Mouse (Mus musculus) layer of hippocampus, adult 2 months (tissue): ENCODE results near the gene Slc5a10. TPM values are rescaled to one million over a fixed set of nuclear protein-coding genes. Genes with fewer than 3 reads are reported as not detected.

ENCODE experiments used
- DNase-seq, 2 experiments: peaks; one replicate each; pipeline ENCODE4 v3.0.0; 2022; ENCODE audit warnings: low spot score in 2 of 2
- H3K27ac ChIP-seq: fragments of 200-600 bp; 2 replicates; pipeline ENCODE4 v1.8.1; 2022
- H3K4me3 ChIP-seq: fragments of 200-600 bp; 2 replicates; pipeline ENCODE4 v1.8.1; 2022; ENCODE audit warnings: mild to moderate bottlenecking
- CTCF ChIP-seq: fragments of 200-600 bp; conservative IDR thresholded peaks from 2 replicates; pipeline ENCODE4 v1.8.1; 2022; ENCODE audit warnings: antibody characterized with exemption, mild to moderate bottlenecking, moderate library complexity
- total RNA-seq, 2 experiments: library from RNA; stranded (reverse); gene quantifications; 2 replicates each; pipeline ENCODE4 v1.2.3; 2021

Slc5a10 gene
- total RNA-seq, 2 experiments from 2014 or later, result 0.31 to 0.47 TPM

DNA sequence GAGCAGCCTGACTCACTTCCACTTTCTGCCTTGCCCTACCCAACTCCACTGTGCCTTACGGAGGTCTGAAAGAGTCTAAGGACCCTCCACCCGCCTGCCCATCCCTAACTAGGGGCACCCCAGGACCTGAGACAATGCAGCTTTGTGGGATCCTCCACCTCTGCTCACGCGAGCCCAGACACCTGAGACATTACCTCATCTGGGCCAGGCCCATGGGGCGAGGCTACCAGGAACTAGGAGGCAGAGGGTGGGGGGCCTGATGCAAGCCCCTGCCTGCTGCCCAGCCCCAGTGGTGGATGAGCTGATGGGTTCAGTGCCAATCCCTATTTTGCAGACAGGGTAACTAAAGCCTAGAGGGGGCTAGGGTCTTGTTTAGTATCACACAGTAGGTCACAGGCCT lies 21.2 kb downstream of the Slc5a10 start:
- TF ChIP-seq CTCF, result no peak
- DNase-seq, result no peak
- H3K27ac ChIP-seq, result no peak overlapping the region
- no peak overlapping the region for H3K4me3 ChIP-seq

DNA sequence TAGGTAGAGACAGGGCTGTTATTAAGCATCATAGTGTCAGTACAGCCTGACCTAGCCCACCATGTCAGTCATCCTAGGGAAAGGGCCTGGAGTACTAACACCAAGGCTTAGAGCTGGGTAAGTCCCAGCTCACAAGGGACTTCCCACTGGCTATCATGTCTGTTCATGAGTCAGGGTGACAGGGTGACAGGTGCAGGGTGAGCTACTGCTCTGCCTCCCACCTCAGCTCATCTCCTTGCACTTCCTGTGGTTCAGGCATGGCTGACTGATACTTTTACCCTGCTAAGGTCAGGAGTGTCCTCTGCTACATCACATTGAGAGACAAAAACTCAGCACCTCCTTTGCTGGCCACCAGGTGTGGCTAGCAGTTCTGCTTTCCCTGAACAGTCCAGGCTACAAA lies 21.8 kb downstream of the Slc5a10 start:
- no peak for TF ChIP-seq CTCF
- H3K27ac ChIP-seq, result no peak overlapping the region
- H3K4me3 ChIP-seq, result no peak overlapping the region
- DNase-seq, result no peak

DNA sequence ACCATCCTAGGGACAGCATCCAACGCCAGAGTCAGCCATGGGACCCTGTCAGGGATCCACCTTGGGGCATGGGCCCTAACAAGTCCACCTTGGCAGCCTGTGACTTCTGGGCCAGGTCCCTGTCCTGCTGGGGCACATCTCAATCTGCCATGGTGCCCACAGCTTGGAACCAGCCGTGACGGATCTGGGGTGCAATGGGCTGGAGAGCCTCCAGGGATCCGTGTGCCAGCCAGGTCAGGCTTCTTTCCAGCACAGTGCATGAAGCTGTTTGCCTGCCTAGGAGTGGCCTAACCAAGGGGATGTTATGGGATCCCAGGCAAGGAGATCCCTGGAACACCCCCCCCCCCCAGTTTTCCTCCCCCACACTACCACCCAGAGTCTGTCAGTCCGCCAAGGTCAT lies 27.6 kb downstream of the Slc5a10 start:
- DNase-seq, result no peak
- Histone ChIP-seq H3K4me3 (no peak overlapping the region), H3K27ac (no peak overlapping the region)
- TF ChIP-seq CTCF, result no peak

DNA sequence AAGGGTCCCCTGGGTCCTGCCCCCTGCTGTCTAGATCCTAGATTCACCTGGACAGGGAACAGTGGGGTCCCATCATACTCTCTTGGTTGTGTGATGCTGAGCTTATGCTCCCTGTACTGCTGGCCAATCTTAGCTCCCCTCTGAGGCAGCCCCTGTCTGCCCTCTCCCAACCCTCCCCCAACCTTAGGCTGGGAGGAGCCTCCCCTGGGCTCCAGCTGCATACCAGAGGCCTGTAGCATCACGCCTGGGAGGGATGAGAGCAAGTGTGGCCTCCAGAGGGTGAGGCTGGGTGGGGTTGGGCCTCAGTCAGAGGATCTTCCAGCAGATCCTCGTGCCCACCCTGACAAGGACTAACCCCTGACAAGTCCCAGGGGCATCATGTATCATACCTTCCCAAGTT lies 33.0 kb downstream of the Slc5a10 start:
- DNase-seq, result no peak
- no peak for TF ChIP-seq CTCF

DNA sequence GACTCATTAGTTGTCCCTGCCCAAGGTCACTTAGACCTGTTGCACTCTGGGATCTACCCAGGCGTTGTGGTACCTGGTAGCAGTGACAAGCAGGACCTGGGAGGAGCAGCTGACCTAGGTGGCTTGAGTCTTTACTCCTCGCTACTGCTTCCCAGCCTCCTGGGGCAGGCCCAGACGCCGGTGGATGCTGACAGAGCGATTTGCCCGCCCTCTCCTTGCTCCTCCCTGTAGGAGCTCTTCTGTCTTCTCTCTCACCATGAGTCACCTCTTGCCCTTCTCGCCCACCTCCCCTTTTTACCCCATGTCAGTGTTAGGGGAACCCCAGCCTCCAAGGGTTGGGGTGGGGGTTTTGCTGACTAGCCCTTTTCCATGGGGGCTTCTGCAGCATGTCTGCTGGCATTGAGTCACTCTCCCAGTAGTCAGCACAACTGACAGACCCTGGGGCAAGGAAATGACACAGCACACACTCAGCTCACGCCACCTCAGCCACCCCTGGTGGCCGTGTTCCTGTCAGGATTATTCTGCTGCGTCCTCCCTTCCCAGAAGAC lies 33.6 kb downstream of the Slc5a10 start:
- H3K27ac ChIP-seq, result no peak overlapping the region
- TF ChIP-seq CTCF, result no peak
- no peak for DNase-seq
- no peak overlapping the region for H3K4me3 ChIP-seq

More for the DNA sequence above, 33.0 kb downstream of the Slc5a10 start:
- Histone ChIP-seq H3K27ac (no peak overlapping the region), H3K4me3 (no peak overlapping the region)

DNA sequence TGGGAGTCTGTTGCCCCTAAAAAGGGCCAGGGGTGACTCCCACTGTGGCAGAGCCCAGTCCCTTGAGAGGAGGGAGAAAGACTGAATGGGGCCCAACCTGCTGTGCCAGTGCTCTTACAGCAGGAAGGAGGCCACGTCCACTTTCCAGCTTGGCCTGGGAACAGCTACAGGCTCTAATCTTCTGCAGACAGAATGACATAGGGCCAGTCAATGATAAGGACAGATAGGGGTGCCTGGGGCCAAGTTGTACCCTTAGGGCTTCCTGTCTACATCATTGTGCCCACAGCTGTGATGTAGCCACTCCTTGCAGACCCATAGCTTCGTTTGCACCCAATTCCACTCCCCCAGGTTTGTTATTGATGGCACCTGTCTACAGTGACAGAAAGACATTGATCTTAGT lies 34.5 kb downstream of the Slc5a10 start:
- Histone ChIP-seq H3K27ac (no peak overlapping the region), H3K4me3 (no peak overlapping the region)
- no peak for TF ChIP-seq CTCF
- no peak for DNase-seq

DNA sequence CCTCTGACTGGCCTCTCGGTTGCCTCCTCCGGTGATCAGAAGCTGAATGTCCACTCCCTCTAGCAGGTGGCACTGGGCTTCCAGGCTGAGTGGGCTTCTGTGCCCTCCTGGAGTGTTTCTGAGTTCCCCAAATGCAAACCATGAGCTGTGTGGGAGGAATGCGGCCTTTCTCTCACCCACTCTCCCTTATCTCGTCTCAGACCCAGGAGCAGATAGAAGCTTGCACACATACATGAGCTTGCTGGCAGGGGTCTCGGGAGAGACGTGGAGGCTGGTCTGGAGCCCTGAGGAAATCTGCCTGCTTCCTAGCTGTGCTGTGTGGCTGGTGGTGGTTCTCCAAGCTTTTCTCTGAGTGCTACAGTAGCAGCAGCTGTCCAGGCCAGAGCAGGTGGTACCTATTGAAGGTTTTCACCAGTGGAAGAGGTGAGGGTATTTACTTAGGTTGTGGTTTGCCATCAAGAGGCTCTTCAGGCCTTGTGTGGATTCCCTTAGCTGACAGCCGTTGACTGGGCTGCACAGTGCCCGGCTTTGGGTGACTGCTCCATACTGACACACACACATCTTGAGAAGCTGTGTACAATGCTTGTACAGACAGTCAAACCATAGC lies 35.4 kb downstream of the Slc5a10 start:
- Histone ChIP-seq H3K27ac (no peak overlapping the region), H3K4me3 (no peak overlapping the region)
- no peak for DNase-seq
- TF ChIP-seq CTCF, result no peak

DNA sequence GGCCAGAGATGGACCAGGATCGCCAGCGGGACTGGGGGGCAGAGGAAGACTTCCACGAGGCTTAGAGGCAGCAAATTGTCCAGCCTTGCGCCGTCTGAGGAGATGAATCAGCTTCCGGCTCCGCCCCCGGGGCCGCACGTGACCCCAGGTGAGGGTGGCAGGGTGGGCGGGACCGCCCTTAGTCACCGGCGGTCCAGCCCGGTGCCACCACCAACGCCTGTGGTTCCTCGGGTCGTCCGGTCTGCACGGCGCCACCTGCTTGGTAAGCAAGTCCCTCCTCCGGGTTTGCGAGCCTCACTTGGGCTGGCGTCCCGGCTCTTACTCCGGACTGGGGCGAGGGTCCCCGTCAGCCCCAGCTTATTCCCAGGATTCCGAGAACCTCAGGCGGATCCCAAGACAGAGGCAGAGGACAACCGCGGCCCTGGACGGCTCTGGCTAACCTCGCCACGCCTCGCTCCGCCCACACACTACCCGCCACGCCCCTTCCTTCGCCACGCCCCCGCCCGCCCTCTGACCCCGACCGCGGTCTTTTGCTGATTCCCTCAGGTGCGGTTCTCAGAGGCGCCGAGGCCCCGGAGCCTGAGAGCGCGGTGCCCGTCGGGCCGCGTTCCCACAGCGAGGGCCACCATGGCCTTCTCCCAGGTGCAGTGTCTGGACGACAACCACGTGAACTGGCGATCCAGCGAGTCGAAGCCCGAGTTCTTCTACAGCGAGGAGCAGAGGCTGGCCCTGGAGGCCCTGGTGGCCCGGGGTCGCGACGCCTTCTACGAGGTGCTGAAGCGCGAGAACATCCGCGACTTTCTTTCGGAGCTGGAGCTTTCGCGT lies 36.5 kb downstream of the Slc5a10 start, which contains the start of gene Fam83g:
Gene Fam83g (plus strand): TSS at position 185 of the 825 bp plus-strand sequence.
- Histone ChIP-seq H3K4me3 (peak within 1 kb of the TSS; percentile 39), H3K27ac (no peak within 1 kb of the TSS)
- no peak for DNase-seq
- TF ChIP-seq CTCF, result no peak

DNA sequence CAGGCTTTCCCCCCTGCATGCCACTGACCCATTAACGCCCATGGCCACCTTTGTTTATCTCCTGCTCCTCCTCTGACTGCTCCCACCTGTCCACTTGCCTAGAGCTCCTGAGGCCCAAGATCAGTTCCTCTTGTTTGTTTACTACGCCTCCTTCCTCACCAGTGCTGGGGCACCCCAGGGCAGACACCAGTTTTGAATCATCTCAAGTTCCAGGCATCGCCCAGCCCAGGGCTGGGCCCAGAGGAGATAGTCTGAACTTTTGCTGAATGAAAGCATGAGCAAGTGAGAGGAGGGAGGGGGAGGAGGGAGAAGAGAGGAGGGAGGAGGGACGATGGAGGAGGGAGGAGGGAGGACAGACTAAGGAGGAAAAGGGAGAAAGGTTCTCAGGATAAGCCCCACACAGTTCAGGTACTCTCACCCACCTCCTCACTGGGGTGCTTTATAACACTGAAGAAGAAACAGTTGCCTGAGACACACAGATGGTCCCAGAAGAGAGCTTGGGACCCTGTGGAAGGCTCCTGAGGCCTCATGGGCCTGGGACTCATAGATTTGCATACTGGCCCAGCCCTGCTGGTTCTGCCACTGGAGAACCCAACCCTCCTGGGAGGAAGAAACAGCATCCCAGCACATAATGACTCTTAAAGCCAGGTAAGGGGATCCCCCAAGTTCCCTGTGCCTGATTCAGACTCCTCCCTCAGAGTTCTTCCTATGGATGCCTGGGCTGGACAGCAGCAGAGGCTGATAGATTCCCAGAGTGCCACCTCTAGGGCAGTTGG lies 41.3 kb downstream of the Slc5a10 start:
- Histone ChIP-seq H3K27ac (no peak overlapping the region), H3K4me3 (no peak overlapping the region)
- no peak for TF ChIP-seq CTCF
- no peak for DNase-seq

DNA sequence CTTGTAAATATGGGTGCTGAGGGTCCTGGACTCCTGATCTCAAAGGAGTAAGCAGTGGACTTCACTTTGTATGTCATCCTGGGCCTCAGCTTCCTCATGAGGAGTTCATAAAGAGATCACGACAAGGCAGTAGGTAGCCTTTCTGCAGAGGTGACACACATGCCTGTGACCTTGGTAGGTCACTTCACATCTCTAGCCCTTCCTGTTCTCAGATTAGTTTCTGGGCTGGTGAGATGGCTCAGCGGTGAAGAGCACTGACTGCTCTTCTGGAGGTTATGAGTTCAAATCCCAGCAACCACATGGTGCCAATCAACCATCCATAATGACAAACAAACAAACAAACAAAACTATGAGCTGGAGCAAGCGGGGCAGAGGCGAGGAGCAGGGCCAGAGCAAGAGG lies 42.9 kb downstream of the Slc5a10 start:
- H3K4me3 ChIP-seq, result no peak overlapping the region
- TF ChIP-seq CTCF, result no peak
- no peak for DNase-seq
- no peak overlapping the region for H3K27ac ChIP-seq

DNA sequence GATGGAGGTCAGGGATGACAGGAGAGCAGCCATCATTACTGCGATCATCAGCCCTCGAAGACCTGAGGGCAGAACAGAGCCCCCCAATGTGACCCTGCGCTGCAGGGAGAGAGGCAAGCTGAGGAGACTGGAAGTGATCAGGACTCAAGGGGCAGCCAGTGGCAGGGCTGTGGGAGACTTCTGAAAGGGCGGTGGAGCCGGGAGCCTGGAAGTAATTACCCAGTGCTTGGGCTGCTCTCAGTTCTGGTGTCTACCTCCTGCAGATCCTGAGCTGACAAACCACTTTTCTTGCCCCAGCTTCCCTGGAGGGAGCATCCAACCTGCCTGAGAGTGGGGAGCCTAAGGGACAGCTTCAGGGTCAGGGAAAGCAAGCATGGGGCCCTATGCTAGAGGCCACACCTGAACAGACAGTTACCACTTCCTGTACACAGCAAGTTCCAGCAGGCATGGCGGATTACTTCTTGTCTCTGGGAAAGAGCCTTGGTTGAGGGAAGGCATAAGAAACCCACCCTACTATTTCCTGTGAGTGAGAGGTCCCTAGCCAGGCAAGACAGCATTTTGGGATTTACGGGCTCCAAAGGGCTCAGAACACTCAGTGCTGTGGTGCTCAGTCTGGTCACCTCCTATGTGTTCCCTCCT lies 44.3 kb downstream of the Slc5a10 start:
- no peak overlapping the region for H3K27ac ChIP-seq
- H3K4me3 ChIP-seq, result no peak overlapping the region
- DNase-seq, result no peak
- TF ChIP-seq CTCF, result no peak

DNA sequence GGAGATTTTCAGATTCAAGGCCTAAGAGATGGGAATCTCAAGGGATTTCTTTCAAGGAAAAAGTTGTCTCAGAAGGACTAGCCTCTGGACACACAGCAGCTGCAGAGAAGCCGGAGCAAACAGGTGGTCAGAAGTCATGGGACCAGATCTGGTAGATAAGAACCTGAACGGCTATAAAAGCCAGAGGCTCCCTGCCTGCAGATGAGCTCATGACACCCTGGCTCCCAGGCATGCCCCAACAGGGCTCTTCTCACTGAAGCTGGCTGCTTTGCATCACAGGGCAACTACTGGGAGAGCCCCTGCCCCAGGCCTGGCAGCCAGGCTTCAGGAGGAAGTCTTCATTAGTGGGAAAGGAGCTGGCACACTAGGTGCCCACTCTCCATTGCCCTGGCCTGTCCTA lies 45.3 kb downstream of the Slc5a10 start:
- DNase-seq, result no peak
- Histone ChIP-seq H3K4me3 (no peak overlapping the region), H3K27ac (no peak overlapping the region)
- TF ChIP-seq CTCF, result no peak

DNA sequence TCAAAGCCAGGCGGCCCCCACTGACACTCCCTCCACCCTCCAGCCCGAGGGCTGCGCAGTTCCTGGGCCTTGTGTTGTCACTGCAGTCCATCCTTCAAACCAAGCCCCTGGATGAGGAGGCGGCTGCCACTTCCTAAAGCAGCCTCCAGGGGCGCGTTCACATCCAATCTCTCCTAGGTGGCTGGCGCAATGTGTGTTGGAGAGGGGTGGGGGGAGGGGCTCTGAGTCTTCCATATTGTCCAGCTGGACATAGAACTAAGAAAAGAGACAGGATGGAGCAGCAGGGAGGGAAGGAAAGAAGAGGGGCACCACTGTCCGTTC lies 45.8 kb downstream of the Slc5a10 start:
- Histone ChIP-seq H3K27ac (no peak overlapping the region), H3K4me3 (no peak overlapping the region)
- no peak for DNase-seq
- TF ChIP-seq CTCF, result peak; percentile 74
